Mouse (Mus musculus): Measurements from ENCODE around the gene Gm3020.
"Not testable (repeated sequence)": the region's sequence is repeated elsewhere in the genome, so short reads cannot be mapped to it uniquely, and the experiment has no call there.

Gm3020 gene

GRCm38 (mm10) chr14:3651730-3652129, at the start of gene Gm3020:
Gene Gm3020 (plus strand): TSS chr14:3652030.
- TF ChIP-seq GATA4 (IDR thresholded peaks at IDR 0.05; ENCODE audit: insufficient replicate concordance, low read length), result not testable (repeated sequence)

- not testable (repeated sequence) for TF ChIP-seq GATA4 (IDR thresholded peaks at IDR 0.05; ENCODE audit: insufficient replicate concordance, low read length)
Observed at GRCm38 (mm10) chr14:3634212-3634611, 17.6 kb upstream of the Gm3020 start, which contains the start of gene Gm3012. Gene Gm3012 (plus strand): TSS chr14:3634512.

DNA sequence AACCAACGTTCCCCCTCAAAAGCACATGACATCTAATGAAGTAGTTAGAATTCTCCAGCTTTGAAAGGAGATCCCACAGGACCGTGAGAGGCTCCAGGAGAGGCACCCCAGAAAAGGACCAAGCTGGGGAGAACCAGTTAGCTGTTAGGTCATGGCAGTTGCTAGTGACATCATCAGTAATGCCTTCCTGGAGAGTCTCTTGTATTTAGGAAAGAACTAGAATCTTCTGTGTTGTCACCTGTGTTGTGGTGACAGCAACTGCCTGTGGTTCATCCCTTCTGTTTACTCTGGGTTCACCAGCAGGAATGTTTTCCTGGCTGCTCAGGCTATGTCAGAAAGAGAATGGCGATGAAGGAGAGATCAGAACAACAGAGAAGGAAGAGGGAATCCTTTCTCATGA, 36.7 kb downstream of the Gm3020 start, which contains the start of gene Gm3043:
Gm3043 (plus strand) TSS at position 301 of the 400 bp plus-strand sequence.
- not testable (repeated sequence) for TF ChIP-seq GATA4 (IDR thresholded peaks at IDR 0.05; ENCODE audit: insufficient replicate concordance, low read length)

All from liver, adult (tissue).